Mouse (Mus musculus): ENCODE measurements at regions not wholly inside any gene's neighbourhood (a gene's known extent, or its start where the extent isn't known, plus 50 kb on each side); places are given as distances from the start of the nearest gene placed in this dataset.

DNA sequence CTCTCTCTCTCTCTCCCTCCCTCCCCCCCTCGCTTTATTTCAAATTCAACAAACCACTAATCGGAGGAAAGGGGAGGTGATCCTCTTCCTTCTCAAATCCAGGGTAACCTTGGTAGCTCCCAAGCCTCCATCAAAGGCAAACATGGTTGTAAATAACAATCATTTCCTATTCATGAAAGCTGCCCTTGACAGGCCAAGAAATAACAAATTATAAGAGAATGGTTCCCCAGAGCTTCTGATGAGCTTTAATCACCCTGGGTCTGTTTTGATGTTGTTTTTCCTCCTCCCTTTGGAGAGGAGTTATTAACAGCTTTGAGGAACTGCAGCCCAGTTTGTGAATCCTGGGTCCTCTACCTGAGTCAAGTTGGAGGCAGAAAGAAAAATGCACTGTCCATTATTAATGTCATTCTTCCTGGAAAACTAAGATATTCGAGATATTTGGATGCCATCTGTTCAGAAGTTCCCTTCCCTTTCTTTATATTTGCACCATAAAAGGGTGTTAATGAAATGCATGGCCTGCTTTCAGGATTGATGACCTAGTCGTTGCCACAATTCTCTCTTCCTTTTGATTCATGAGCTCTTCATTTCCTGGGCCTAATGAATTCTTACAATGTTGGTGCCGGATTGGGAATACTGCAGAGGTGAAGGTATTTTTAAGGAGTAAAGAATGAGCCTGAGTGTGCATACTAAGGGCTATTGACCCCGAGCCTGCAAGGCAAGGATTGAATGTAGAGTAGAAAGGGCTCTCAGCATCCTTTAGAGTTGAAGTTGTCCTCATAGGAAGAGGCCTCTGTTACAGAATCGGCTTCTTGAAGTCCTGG lies 366.5 kb upstream of the Sash1 start:
- no peak for ATAC-seq (ENCODE audit: low FRiP score, low read depth)
- no peak overlapping the region for H3K4me3 ChIP-seq (replicated peaks; ENCODE audit: low read length)
- H3K4me1 ChIP-seq (ENCODE audit: control insufficient read depth, insufficient read depth, low read length): no peaks in the 10 kb centered on the region
- no peaks in the 10 kb centered on the region for H3K9me3 ChIP-seq (ENCODE audit: control insufficient read depth, low read length)
- no peaks in the 10 kb centered on the region for H3K27me3 ChIP-seq (ENCODE audit: control insufficient read depth, insufficient read depth, low read length)
- no peaks in the 10 kb centered on the region for H3K36me3 ChIP-seq (ENCODE audit: control insufficient read depth, insufficient read depth, low read length)
- DNase-seq (ENCODE audit: low spot score): no peak
- H3K9ac ChIP-seq (ENCODE audit: low read depth, low read length, severe bottlenecking): no peak overlapping the region
- no peak for TF ChIP-seq POLR2A (IDR thresholded peaks at IDR 0.05; ENCODE audit: borderline replicate concordance, extremely low read depth, insufficient read depth, insufficient read length)
- no peak overlapping the region for H3K27ac ChIP-seq (replicated peaks; ENCODE audit: low read depth, low read length)
- no peak overlapping the region for H3K4me2 ChIP-seq (replicated peaks; ENCODE audit: low read depth, low read length, severe bottlenecking)
- WGBS: 37% methylated on average over 7 of the region's 7 CpGs

DNA sequence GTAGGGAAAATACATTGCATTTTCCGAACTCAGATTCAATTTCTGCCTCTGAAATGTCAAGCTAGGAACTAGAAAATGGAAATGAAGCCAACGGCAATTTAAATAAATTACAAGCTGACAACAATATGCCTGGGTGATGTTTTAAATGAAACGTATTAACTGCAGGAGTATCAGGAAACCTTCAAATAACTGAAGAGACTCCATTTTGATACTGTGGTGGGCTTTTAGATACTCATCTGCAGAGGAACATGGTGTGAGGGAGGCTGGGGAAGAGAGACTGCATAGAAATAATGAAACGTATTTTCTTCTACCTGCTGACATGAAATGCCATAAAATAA lies 357.4 kb upstream of the Sash1 start:
- Histone ChIP-seq H3K36me3 (ENCODE audit: control insufficient read depth, insufficient read depth, low read length) (no peaks in the 10 kb centered on the region), H3K27me3 (ENCODE audit: control insufficient read depth, insufficient read depth, low read length) (no peaks in the 10 kb centered on the region), H3K4me2 (replicated peaks; ENCODE audit: low read depth, low read length, severe bottlenecking) (no peak overlapping the region), H3K9me3 (ENCODE audit: control insufficient read depth, low read length) (no peaks in the 10 kb centered on the region), H3K4me3 (replicated peaks; ENCODE audit: low read length) (no peak overlapping the region), H3K27ac (replicated peaks; ENCODE audit: low read depth, low read length) (no peak overlapping the region), H3K4me1 (ENCODE audit: control insufficient read depth, insufficient read depth, low read length) (no peaks in the 10 kb centered on the region), H3K9ac (ENCODE audit: low read depth, low read length, severe bottlenecking) (no peak overlapping the region)
- DNase-seq (ENCODE audit: low spot score) (no peak), ATAC-seq (ENCODE audit: low FRiP score, low read depth) (no peak)
- WGBS: 73% methylated on average over 4 of the region's 4 CpGs
- no peak for TF ChIP-seq POLR2A (IDR thresholded peaks at IDR 0.05; ENCODE audit: borderline replicate concordance, extremely low read depth, insufficient read depth, insufficient read length)

DNA sequence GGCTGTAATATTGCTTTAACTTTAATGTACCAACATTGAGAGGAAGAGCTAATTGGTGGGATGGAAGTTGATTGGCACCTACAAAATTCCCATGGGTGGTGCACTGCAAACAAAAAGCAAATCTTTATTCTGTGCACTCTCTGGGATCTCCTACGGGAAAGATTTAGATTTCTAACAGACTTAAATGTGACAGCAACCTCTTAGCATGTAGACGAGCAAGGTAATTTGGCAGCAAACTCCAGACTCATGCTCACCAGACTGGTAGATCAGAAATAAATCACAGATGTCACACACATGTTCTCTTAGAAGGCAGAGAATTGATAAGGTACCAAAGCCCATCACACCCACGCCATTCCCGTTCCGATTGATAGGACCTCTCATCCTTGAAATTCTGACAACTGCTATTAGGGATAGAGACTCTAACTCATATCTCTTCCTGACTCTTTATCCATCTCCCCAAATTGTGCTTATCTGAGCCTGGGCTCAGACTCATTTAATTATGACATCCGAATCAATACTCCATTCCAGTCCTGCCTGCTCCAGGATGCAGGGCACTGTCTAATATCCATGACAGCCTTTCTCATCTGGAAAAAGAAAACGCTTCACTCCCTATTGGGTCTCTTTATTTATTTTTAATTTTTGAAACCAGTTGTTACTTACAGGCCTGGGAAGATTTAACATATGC lies 356.9 kb upstream of the Sash1 start:
- DNase-seq (ENCODE audit: low spot score): no peak
- WGBS: 73% methylated on average over 7 of the region's 7 CpGs
- no peak for TF ChIP-seq POLR2A (IDR thresholded peaks at IDR 0.05; ENCODE audit: borderline replicate concordance, extremely low read depth, insufficient read depth, insufficient read length)

DNA sequence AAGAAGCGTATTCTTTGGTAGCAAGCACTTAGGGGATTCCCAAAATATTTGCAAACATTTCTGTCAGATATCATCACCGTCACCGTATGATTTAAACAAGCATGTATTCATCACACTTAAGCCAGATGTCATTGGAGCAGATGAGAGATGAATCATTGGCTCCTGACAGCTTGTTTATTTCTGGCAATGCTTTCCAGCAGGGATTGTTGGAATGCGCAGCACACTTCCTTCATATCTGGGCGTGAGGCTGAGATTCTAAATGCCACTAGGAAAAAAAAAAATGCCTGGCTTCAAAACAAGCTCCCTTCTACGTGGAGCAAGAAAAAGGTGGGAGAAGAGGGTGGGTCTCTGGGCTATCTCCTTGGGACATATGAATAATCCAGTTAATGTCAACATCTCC lies 354.1 kb upstream of the Sash1 start:
- Histone ChIP-seq H3K4me1 (ENCODE audit: control insufficient read depth, insufficient read depth, low read length) (no peaks in the 10 kb centered on the region), H3K4me3 (replicated peaks; ENCODE audit: low read length) (no peak overlapping the region), H3K4me2 (replicated peaks; ENCODE audit: low read depth, low read length, severe bottlenecking) (no peak overlapping the region), H3K36me3 (ENCODE audit: control insufficient read depth, insufficient read depth, low read length) (no peaks in the 10 kb centered on the region), H3K9ac (ENCODE audit: low read depth, low read length, severe bottlenecking) (no peak overlapping the region), H3K27me3 (ENCODE audit: control insufficient read depth, insufficient read depth, low read length) (no peaks in the 10 kb centered on the region), H3K9me3 (ENCODE audit: control insufficient read depth, low read length) (no peaks in the 10 kb centered on the region), H3K27ac (replicated peaks; ENCODE audit: low read depth, low read length) (no peak overlapping the region)
- WGBS: 58% methylated on average over 6 of the region's 6 CpGs
- ATAC-seq (ENCODE audit: low FRiP score, low read depth): no peak
- peak; percentile 46 for DNase-seq (ENCODE audit: low spot score)
- no peak for TF ChIP-seq POLR2A (IDR thresholded peaks at IDR 0.05; ENCODE audit: borderline replicate concordance, extremely low read depth, insufficient read depth, insufficient read length)

More for the DNA sequence above, 356.9 kb upstream of the Sash1 start:
- no peak overlapping the region for H3K9ac ChIP-seq (ENCODE audit: low read depth, low read length, severe bottlenecking)
- no peaks in the 10 kb centered on the region for H3K9me3 ChIP-seq (ENCODE audit: control insufficient read depth, low read length)
- H3K4me3 ChIP-seq (replicated peaks; ENCODE audit: low read length): no peak overlapping the region
- no peaks in the 10 kb centered on the region for H3K27me3 ChIP-seq (ENCODE audit: control insufficient read depth, insufficient read depth, low read length)
- no peak overlapping the region for H3K4me2 ChIP-seq (replicated peaks; ENCODE audit: low read depth, low read length, severe bottlenecking)
- H3K4me1 ChIP-seq (ENCODE audit: control insufficient read depth, insufficient read depth, low read length): no peaks in the 10 kb centered on the region
- no peaks in the 10 kb centered on the region for H3K36me3 ChIP-seq (ENCODE audit: control insufficient read depth, insufficient read depth, low read length)
- no peak overlapping the region for H3K27ac ChIP-seq (replicated peaks; ENCODE audit: low read depth, low read length)
- ATAC-seq (ENCODE audit: low FRiP score, low read depth): no peak

DNA sequence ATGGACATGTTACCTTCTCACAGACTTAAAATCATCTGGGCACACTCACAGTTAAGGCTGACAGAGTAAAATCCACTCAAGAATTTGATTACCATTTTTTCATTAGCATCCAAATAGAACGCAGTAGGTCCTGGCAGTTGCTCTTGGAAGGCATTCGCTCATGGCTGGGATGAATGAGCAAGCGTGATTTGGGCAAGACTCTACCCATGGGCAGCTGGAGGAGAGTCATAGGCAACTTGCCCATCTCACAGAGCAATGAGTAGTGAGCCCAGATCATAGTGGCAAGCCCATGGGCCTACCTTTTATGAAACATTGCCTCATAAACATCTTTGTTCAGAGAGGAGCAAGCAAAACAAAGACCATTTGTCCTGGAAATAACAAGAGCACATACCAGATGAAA lies 345.9 kb upstream of the Sash1 start:
- TF ChIP-seq POLR2A (IDR thresholded peaks at IDR 0.05; ENCODE audit: borderline replicate concordance, extremely low read depth, insufficient read depth, insufficient read length): no peak
- H3K4me2 ChIP-seq (replicated peaks; ENCODE audit: low read depth, low read length, severe bottlenecking): no peak overlapping the region

More for the DNA sequence above, 345.9 kb upstream of the Sash1 start:
- H3K36me3 ChIP-seq (ENCODE audit: control insufficient read depth, insufficient read depth, low read length): no peaks in the 10 kb centered on the region
- ATAC-seq (ENCODE audit: low FRiP score, low read depth) (no peak), DNase-seq (ENCODE audit: low spot score) (no peak)
- no peak overlapping the region for H3K9ac ChIP-seq (ENCODE audit: low read depth, low read length, severe bottlenecking)
- no peaks in the 10 kb centered on the region for H3K4me1 ChIP-seq (ENCODE audit: control insufficient read depth, insufficient read depth, low read length)
- H3K4me3 ChIP-seq (replicated peaks; ENCODE audit: low read length): no peak overlapping the region
- no peak overlapping the region for H3K27ac ChIP-seq (replicated peaks; ENCODE audit: low read depth, low read length)
- H3K27me3 ChIP-seq (ENCODE audit: control insufficient read depth, insufficient read depth, low read length): no peaks in the 10 kb centered on the region
- WGBS: 90% methylated on average over 3 of the region's 3 CpGs
- no peaks in the 10 kb centered on the region for H3K9me3 ChIP-seq (ENCODE audit: control insufficient read depth, low read length)
